Mouse (Mus musculus) forebrain, embryonic 14.5 days (tissue): ENCODE measurements around the gene Ap3b1. TPM values are rescaled to one million over a fixed set of nuclear protein-coding genes. Genes with fewer than 3 reads are reported as not detected.

ENCODE experiments used
- ATAC-seq: fragments of 200-750 bp; cut with Nextera tagmentation; 2 replicates; pipeline ENCODE4 v1.8.0; 2017; ENCODE audit warnings: mild to moderate bottlenecking, moderate library complexity
- DNase-seq: peaks from one replicate; pipeline ENCODE4 v3.0.0-alpha.2; 2015; ENCODE audit warnings: low spot score
- H3K27ac ChIP-seq: fragments of 300-500 bp; sonication (generic); 2 replicates; pipeline ENCODE4 v1.5.1; 2014; ENCODE audit warnings: low read depth, mild to moderate bottlenecking, control low read depth, low read length, moderate library complexity
- H3K27me3 ChIP-seq: fragments of 300-500 bp; sonication (generic); replicated peaks from 2 replicates; pipeline ENCODE4 v1.6.1; 2014; ENCODE audit warnings: low read length, control low read depth, mixed read lengths; ENCODE audit not compliant: control insufficient read depth, insufficient read depth
- H3K36me3 ChIP-seq: fragments of 300-500 bp; sonication (generic); 2 replicates; pipeline ENCODE4 v1.6.1; 2014; ENCODE audit warnings: low read length, control low read depth; ENCODE audit not compliant: control insufficient read depth, insufficient read depth
- H3K4me1 ChIP-seq: fragments of 300-500 bp; sonication (generic); 2 replicates; pipeline ENCODE4 v1.6.1; 2014; ENCODE audit warnings: antibody characterized with exemption, low read length, control low read depth; ENCODE audit not compliant: control insufficient read depth, insufficient read depth
- H3K4me2 ChIP-seq: fragments of 300-500 bp; sonication (generic); 2 replicates; pipeline ENCODE4 v1.6.1; 2014; ENCODE audit warnings: mild to moderate bottlenecking, control low read depth, low read length
- H3K4me3 ChIP-seq: fragments of 300-500 bp; sonication (generic); 2 replicates; pipeline ENCODE4 v1.5.1; 2014; ENCODE audit warnings: low read depth, low read length, control low read depth
- H3K9ac ChIP-seq: fragments of 300-500 bp; sonication (generic); 2 replicates; pipeline ENCODE4 v1.6.1; 2014; ENCODE audit warnings: mild to moderate bottlenecking, low read length, control low read depth, moderate library complexity
- H3K9me3 ChIP-seq: fragments of 300-500 bp; sonication (generic); replicated peaks from 2 replicates; pipeline ENCODE4 v1.6.1; 2016; ENCODE audit warnings: low read length, control low read depth, mixed read lengths; ENCODE audit not compliant: control insufficient read depth
- WGBS: fragments of 180-500 bp; shearing (Covaris S2); extraction: QIAGEN DNeasy Blood & Tissue Kit; methylation state at CpG from one replicate; pipeline ENCODE4 v1.1.7; 2014; 5-methylcytosine and 5-hydroxymethylcytosine counted together
- polyA plus RNA-seq: library from polyadenylated mRNA; unstranded; fragments of >200 nt; fragmentation: Nextera tagmentation; extraction: Ambion mirVana; gene quantifications from 2 replicates; pipeline ENCODE4 v1.2.1, GENCODE M21; 2014

Ap3b1 gene
- polyA plus RNA-seq, 1 experiment from 2014 or later, result 24.2 TPM

DNA sequence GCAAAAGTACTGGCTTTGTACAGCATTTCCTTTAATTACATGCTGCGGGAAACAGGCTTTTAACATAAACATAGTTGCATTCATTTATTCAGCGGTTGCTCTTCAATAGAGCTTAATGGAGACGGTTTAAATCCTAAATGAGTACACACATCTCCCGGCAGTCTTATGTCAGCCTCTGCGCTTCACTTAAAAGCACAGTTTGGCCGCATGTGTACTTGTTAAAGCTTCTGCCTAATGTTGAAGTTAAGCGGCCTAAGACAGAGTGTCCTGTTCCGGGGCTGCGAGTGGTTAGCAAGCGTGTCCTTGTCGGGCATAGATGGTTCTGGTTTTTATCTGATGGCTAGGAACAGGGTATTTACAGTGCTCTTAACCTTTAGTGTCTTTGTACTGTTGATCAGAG is 187.5 kb downstream of the Ap3b1 start:
- Histone ChIP-seq H3K27ac (no peak overlapping the region), H3K9me3 (no peaks in the 10 kb centered on the region), H3K4me2 (no peak overlapping the region), H3K4me1 (peaks cover 35% of the 10 kb centered on the region), H3K4me3 (no peak overlapping the region), H3K27me3 (peaks cover 10% of the 10 kb centered on the region; the same call in 1 of the 2 replicates), H3K36me3 (no peaks in the 10 kb centered on the region), H3K9ac (no peak overlapping the region)
- WGBS, result 7% methylated on average over 11 of the region's 11 CpGs
- DNase-seq, result peak; percentile 76
- ATAC-seq, result peak; percentile 52

DNA sequence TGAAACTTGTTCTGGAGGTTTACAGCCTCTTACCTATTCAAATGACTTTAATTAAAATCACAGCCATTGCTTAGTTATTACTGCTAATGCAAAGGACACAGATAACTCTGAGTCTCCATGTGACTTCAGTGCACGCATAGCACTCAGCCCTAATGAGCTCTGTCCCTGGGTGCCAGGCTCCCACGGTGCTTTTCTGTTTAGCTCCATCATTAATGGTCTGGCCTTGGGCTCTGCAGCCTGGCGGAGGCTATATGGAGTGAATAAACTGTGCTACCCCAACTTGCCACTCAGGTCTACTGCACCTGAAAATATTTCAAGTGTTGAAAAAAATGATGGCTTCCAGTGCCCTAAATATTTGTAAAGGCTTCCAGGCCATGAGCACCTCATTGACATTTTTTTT is 190.8 kb downstream of the Ap3b1 start:
- WGBS, result 8% methylated on average over 3 of the region's 3 CpGs
- ATAC-seq, result peak; percentile 65

DNA sequence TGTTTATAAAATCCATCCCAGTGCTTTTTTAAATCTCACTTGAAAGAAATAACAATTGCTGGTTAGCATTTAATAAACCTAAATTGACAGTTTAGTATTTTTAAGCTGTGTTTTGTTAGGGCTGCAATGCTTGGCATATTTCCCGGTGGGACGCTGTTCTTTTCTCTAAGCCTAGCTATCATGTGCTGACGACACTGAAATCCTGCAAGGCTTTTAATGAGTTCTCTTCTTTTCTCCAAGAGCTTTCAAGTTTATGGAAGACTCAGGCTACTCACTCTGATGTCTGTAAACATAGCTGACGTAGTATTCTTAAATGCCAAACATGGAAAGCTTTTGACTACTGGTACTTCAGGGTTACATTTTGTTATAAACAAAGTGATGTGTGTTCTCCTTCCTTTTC is 191.3 kb downstream of the Ap3b1 start:
- Histone ChIP-seq H3K36me3 (no peaks in the 10 kb centered on the region), H3K9me3 (no peaks in the 10 kb centered on the region), H3K4me3 (no peak overlapping the region), H3K4me1 (peaks cover 30% of the 10 kb centered on the region), H3K27ac (no peak overlapping the region), H3K27me3 (peaks cover 5% of the 10 kb centered on the region; the same call in 1 of the 2 replicates), H3K9ac (no peak overlapping the region), H3K4me2 (no peak overlapping the region)
- peak; percentile 75 for DNase-seq
- peak; percentile 36; the same call in 1 of the 2 replicates for ATAC-seq
- WGBS, result 7% methylated on average over 4 of the region's 4 CpGs

More for the DNA sequence above, 190.8 kb downstream of the Ap3b1 start:
- Histone ChIP-seq H3K36me3 (no peaks in the 10 kb centered on the region), H3K27me3 (peaks cover 5% of the 10 kb centered on the region; the same call in 1 of the 2 replicates), H3K27ac (no peak overlapping the region), H3K9ac (no peak overlapping the region), H3K4me2 (no peak overlapping the region), H3K9me3 (no peaks in the 10 kb centered on the region), H3K4me3 (no peak overlapping the region), H3K4me1 (peaks cover 33% of the 10 kb centered on the region)
- DNase-seq, result peak; percentile 74

DNA sequence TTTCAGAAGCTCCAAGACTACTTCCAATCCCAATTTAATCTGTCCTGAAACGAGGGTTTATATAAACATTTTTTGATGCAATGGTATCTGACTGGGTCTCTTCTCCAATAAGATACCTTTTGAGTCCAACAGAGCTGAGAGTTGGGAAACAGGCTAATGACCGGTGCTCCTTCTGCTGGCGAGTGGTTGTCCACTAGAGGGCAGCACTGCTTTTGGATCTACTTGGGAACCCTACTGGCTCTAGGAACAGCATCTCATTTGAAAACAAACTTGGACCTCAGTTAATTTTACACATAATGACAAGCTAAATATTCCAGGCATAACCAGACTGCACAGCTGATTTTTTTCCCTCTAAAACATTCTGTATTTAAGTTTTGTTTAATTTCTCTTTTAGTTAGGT is 201.3 kb downstream of the Ap3b1 start:
- Histone ChIP-seq H3K4me3 (no peak overlapping the region), H3K27ac (no peak overlapping the region), H3K9ac (no peak overlapping the region), H3K4me1 (peaks cover 21% of the 10 kb centered on the region), H3K27me3 (peaks cover 8% of the 10 kb centered on the region), H3K4me2 (no peak overlapping the region), H3K9me3 (no peaks in the 10 kb centered on the region), H3K36me3 (no peaks in the 10 kb centered on the region)
- 0% methylated on average over 3 of the region's 3 CpGs for WGBS
- DNase-seq, result peak; percentile 92
- peak; percentile 70; the same call in 1 of the 2 replicates for ATAC-seq

DNA sequence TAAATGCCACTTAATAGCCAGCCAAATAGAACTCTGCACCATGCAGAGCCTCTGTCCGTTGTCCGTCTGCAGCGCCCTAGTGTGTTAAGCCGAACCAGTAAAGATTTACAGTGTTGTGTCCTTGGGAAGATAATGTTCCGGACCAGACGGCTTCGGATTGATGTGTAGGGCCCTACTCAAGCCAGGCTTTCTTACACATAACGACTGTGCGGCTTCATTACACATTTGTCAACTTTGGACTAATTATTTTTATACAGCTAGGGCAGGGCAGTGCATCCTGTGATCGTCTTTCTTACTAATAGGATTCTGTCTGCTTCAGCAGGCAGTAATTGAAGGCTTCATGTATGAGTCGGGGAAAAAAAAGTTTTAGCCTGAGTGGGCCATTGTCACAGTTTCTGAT is 202.1 kb downstream of the Ap3b1 start:
- no peak for ATAC-seq
- Histone ChIP-seq H3K4me3 (no peak overlapping the region), H3K4me1 (peaks cover 29% of the 10 kb centered on the region), H3K9me3 (no peaks in the 10 kb centered on the region), H3K27me3 (peaks cover 8% of the 10 kb centered on the region), H3K9ac (no peak overlapping the region), H3K36me3 (no peaks in the 10 kb centered on the region), H3K4me2 (no peak overlapping the region), H3K27ac (no peak overlapping the region)
- DNase-seq, result no peak
- WGBS, result 19% methylated on average over 11 of the region's 11 CpGs

DNA sequence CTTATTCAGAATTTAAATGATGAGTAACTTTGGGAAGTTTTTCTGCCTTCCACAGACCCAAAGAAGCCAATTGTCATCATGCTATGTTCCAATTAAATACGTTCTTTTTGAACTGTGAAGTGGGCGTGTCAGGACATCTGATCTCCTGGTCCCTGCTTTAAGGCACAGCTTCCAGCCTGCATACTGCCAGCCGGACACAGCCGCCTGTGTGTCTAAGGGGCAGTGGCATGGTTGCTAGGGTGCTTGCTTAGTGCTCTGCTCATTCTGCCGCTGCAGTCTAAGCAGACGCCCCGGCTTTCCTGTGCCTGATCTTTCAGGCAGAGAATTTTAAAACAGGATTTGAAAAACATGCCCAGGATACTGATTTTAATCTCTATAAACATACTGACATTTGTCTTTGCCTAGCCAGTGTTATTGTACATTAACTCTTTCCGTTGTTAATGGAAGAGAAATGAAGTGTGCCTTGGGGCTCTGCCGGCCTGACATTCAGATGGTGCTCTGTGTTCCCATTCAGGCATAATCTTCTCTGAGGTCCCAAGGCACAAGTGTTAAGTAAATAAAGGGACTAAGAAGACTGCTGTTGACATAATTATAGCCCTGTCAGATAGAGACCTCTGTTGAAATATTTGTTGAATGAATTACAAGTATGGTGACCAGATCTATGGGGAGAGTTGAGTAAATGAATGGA is 204.0 kb downstream of the Ap3b1 start:
- ATAC-seq (no peak), DNase-seq (no peak)
- peaks cover 8% of the 10 kb centered on the region for H3K27me3 ChIP-seq
- H3K27ac ChIP-seq, result no peak overlapping the region
- no peaks in the 10 kb centered on the region for H3K9me3 ChIP-seq
- H3K4me3 ChIP-seq, result no peak overlapping the region
- no peaks in the 10 kb centered on the region for H3K36me3 ChIP-seq
- peaks cover 31% of the 10 kb centered on the region for H3K4me1 ChIP-seq
- 26% methylated on average over 9 of the region's 9 CpGs for WGBS
- no peak overlapping the region for H3K9ac ChIP-seq
- H3K4me2 ChIP-seq, result no peak overlapping the region

DNA sequence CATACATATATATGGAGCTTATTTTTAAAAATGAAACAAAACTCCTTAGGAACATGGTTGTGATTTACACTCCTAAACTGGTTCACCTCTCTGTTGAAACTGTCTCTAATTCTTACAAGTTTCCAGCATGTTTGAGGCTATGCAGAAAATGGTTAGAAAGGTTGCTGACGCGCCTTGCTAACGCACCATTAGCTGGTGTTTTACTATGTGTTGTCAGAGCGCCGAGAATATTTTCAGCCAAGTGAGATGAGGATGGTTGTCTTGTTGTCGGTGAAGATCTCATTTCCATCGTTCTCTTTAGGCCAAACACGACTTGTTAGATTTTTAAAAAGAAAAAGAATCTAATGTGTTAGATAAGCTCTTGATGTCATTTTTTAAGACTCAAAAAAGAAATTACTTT is 205.1 kb downstream of the Ap3b1 start:
- H3K36me3 ChIP-seq, result no peaks in the 10 kb centered on the region
- no peak overlapping the region for H3K27ac ChIP-seq
- 53% methylated on average over 8 of the region's 8 CpGs for WGBS
- no peak overlapping the region for H3K9ac ChIP-seq
- H3K27me3 ChIP-seq, result peaks cover 8% of the 10 kb centered on the region
- peaks cover 31% of the 10 kb centered on the region for H3K4me1 ChIP-seq
- ATAC-seq (no peak), DNase-seq (no peak)
- H3K4me2 ChIP-seq, result no peak overlapping the region
- H3K9me3 ChIP-seq, result no peaks in the 10 kb centered on the region
- H3K4me3 ChIP-seq, result no peak overlapping the region

DNA sequence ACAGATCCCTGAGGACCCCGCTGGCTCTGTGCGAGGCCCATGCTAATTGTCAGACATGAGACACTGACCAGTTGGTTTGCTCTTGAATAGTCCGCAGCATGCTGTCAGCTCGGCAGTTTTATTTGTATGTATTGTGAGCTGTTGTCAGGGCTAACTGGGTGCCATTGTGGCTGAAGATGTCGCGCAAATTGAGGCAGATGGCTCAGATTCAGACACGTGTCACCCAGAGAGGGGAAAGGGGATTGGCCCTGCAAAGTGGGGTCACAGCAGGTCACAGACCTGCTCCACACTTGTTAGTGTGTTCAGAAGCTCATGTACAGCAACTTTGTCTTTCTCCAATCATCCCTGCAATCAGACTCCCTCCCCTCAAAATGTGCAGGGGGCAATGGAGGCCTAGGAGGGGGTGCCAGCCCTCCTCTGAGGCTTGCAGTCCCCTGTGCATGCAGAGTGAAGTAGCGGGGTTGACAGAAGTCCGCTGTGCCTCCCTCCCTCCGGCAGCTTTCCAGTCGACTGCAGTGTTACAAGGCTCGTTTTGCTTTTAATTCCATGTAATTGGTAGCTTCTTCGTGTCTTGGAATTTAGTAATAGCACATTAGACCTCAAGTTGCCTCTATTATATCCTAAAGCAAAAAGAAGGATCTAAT is 205.7 kb downstream of the Ap3b1 start:
- no peak overlapping the region for H3K27ac ChIP-seq
- peak overlapping the region; percentile 10; the same call in 1 of the 2 replicates for H3K4me2 ChIP-seq
- H3K27me3 ChIP-seq, result peaks cover 8% of the 10 kb centered on the region
- WGBS, result 9% methylated on average over 13 of the region's 13 CpGs
- no peaks in the 10 kb centered on the region for H3K9me3 ChIP-seq
- peak; percentile 58 for DNase-seq
- peaks cover 31% of the 10 kb centered on the region for H3K4me1 ChIP-seq
- H3K36me3 ChIP-seq, result no peaks in the 10 kb centered on the region
- H3K9ac ChIP-seq, result no peak overlapping the region; the same call in 1 of the 2 replicates
- H3K4me3 ChIP-seq, result no peak overlapping the region
- ATAC-seq, result peak; percentile 47

DNA sequence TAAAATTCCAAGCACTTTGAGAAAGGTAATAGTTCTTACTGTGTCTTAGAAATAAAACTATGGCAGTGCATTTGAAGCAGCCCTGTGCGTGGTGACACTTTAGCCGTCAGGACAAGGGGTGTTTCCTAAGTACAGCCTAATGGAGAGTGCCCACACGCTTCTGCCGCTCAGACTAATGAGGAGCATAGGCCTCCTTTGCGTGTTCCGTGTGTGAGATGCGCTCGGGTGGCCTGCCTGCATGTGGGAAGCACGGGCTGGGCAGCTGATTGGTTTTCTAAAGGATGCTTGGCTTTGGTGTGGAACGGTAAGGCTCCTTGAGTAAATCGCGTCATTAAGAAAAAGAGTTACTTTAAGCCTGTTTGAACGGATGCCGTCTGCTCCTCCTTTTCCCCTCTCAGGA is 206.4 kb downstream of the Ap3b1 start:
- no peaks in the 10 kb centered on the region for H3K36me3 ChIP-seq
- H3K9ac ChIP-seq, result no peak overlapping the region
- DNase-seq, result no peak
- H3K27me3 ChIP-seq, result peaks cover 8% of the 10 kb centered on the region
- H3K9me3 ChIP-seq, result no peaks in the 10 kb centered on the region
- 60% methylated on average over 14 of the region's 14 CpGs for WGBS
- peaks cover 33% of the 10 kb centered on the region for H3K4me1 ChIP-seq
- H3K4me2 ChIP-seq, result no peak overlapping the region
- H3K4me3 ChIP-seq, result no peak overlapping the region
- no peak overlapping the region for H3K27ac ChIP-seq
- ATAC-seq, result peak; percentile 24; the same call in 1 of the 2 replicates
